Mouse (Mus musculus): Measurements from ENCODE around the gene Cog6. TPM values are rescaled to one million over a fixed set of nuclear protein-coding genes. Genes with fewer than 3 reads are reported as not detected.

Gene Cog6
- total and polyA plus RNA-seq, 3 experiments = 15.6 to 25.8 (median 18.4) TPM

DNA sequence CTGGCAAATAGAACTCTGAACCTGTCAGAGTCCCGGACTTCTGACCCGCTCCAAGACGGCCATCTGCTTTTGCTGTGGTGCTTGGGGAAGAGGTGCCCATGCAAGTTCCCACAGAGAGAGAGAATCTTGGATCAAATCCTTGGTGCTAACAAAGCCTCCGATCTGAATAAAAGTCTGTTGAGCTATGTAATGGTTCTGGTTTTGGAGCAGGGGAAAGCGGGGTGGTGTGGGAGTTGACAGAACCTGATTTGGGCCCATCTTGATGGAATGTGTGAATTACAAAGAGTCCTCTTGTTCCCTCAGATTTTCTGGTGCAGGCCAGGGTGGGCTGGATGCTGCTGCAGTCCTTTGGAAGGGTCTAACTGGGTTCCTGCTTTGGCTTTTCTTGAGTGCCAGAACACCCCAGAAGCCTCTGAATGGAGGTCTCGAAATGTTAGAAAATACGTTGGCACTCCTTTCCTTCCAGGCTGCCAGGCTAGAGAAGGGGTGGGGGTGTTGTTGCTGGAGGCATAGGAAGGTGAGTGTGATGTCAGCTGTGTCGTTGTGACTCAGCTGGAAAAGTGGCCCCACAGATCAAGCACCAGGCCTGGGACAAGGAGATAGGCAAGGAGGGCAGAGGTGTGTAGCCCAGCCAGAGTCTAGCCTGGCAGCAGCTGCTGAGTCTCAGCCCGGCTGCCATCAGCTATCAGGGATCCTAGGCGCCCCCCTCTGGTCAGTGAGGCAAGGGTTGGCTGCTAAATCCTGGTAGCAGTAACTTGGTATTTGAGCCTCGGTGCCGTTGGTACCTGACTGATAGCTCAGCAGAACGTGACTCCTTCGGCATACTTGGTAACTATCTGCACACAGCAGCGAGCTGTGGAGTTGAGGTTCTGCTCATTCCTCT, 42.1 kb downstream of the Cog6 start:
- H3K4me1 ChIP-seq (ENCODE audit: control insufficient read depth in 1 of 2, insufficient read depth in 2 of 2) = no peaks in the 10 kb centered on the region

DNA sequence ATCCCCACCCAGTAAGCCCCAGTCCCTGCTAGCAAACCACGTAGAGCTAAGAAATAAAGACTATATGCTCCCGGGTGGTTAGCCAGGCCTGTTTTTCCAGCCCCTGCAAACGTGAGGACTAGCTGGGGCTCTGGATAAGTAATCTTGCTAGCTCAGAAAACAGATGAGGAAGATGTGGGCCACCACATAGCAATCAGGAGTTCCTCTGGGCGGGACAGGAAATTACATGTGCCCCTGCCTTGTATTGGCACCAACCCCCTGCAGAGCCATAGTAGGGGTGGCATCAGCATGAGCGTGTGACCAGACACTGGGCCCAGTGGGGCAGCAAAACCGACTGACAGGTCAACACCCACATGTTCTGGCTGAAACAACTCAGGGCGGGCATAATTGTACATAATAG, 44.1 kb downstream of the Cog6 start:
- DNase-seq (ENCODE audit: extremely low read depth) = no peak
- no peaks in the 10 kb centered on the region for H3K79me2 ChIP-seq (replicated peaks; ENCODE audit: control insufficient read depth, extremely low read depth, insufficient read depth, poor library complexity, severe bottlenecking)
- no peak overlapping the region for H3K4me3 ChIP-seq (replicated peaks in 1 of 3; ENCODE audit: low read depth in 2 of 3, low read length in 2 of 3, poor library complexity in 1 of 3)
- H3K27ac ChIP-seq (ENCODE audit: insufficient read depth, low read depth) = no peak overlapping the region
- no peak overlapping the region for H3K9ac ChIP-seq (ENCODE audit: insufficient read depth, low read depth)
- no peaks in the 10 kb centered on the region for H3K36me3 ChIP-seq (replicated peaks in 1 of 2; ENCODE audit: control insufficient read depth in 1 of 2, insufficient read depth in 1 of 2, low read length in 1 of 2)
- dilution Hi-C loops (cut with MboI; ENCODE audit: extremely low pct_ligation_motif_present, extremely low pct_unique_long_range_greater_than_20kb, low sequenced_read_pairs) = no loop called here
- H3K27me3 ChIP-seq (replicated peaks) = no peaks in the 10 kb centered on the region
- H3K9me3 ChIP-seq (replicated peaks; ENCODE audit: low read length) = no peaks in the 10 kb centered on the region
- TF ChIP-seq ETS1 (conservative IDR thresholded peaks at IDR 0.05; ENCODE audit: low read depth, low read length) (no peak), SIN3A (IDR thresholded peaks at IDR 0.05; ENCODE audit: low read length) (no peak), UBTF (IDR thresholded peaks at IDR 0.05; ENCODE audit: low read depth, low read length) (no peak), SMC3 (IDR thresholded peaks at IDR 0.05; ENCODE audit: low read depth, low read length) (no peak), MAFK (IDR thresholded peaks at IDR 0.05; ENCODE audit: insufficient replicate concordance, low read length) (no peak), BHLHE40 (IDR thresholded peaks at IDR 0.05; ENCODE audit: low read depth, low read length) (no peak), POLR2AphosphoS2 (IDR thresholded peaks at IDR 0.05; ENCODE audit: low read depth, low read length) (no peak), TBP (conservative IDR thresholded peaks at IDR 0.05; ENCODE audit: low read depth, low read length) (no peak), MYC (IDR thresholded peaks at IDR 0.05; ENCODE audit: low read depth, low read length) (no peak), CTCF (conservative IDR thresholded peaks at IDR 0.05 in 1 of 2, IDR thresholded peaks at IDR 0.05 in 1 of 2; ENCODE audit: low read depth in 2 of 2, low read length in 2 of 2) (no peak), CHD1 (IDR thresholded peaks at IDR 0.05; ENCODE audit: low read depth, low read length) (no peak), KAT2A (IDR thresholded peaks at IDR 0.05; ENCODE audit: insufficient replicate concordance, low read length) (no peak), PAX5 (IDR thresholded peaks at IDR 0.05; ENCODE audit: low read length) (no peak), MXI1 (IDR thresholded peaks at IDR 0.05; ENCODE audit: low read depth, low read length) (no peak), ZC3H11A (IDR thresholded peaks at IDR 0.05; ENCODE audit: low read depth, low read length) (no peak), JUND (conservative IDR thresholded peaks at IDR 0.05; ENCODE audit: low read depth, low read length) (no peak), CHD2 (IDR thresholded peaks at IDR 0.05; ENCODE audit: low read length) (no peak), NELFE (IDR thresholded peaks at IDR 0.05; ENCODE audit: low read depth, low read length) (no peak), TCF12 (IDR thresholded peaks at IDR 0.05; ENCODE audit: low read depth, low read length) (no peak), USF2 (conservative IDR thresholded peaks at IDR 0.05; ENCODE audit: low read depth, low read length) (no peak)
- no peak overlapping the region for H3K4me2 ChIP-seq (ENCODE audit: insufficient read depth, low read depth, poor library complexity, severe bottlenecking)
- H3K4me1 ChIP-seq (ENCODE audit: control insufficient read depth in 1 of 2, insufficient read depth in 2 of 2) = no peaks in the 10 kb centered on the region
- in situ Hi-C loops (cut with MboI; ENCODE audit: low pct_ligation_motif_present, low pct_unique_long_range_greater_than_20kb, low sequenced_read_pairs) = loop anchor here (10.0 kb wide), 1 partner anchor 718 kb away; no protein-coding TSS in a partner anchor

More for the DNA sequence above, 42.1 kb downstream of the Cog6 start:
- H3K27ac ChIP-seq (ENCODE audit: insufficient read depth, low read depth) = no peak overlapping the region
- peak; percentile 47 for DNase-seq (ENCODE audit: extremely low read depth)
- H3K36me3 ChIP-seq (replicated peaks in 1 of 2; ENCODE audit: control insufficient read depth in 1 of 2, insufficient read depth in 1 of 2, low read length in 1 of 2) = no peaks in the 10 kb centered on the region
- H3K27me3 ChIP-seq (replicated peaks) = no peaks in the 10 kb centered on the region
- TF ChIP-seq TBP (conservative IDR thresholded peaks at IDR 0.05; ENCODE audit: low read depth, low read length) (no peak), MYC (IDR thresholded peaks at IDR 0.05; ENCODE audit: low read depth, low read length) (no peak), BHLHE40 (IDR thresholded peaks at IDR 0.05; ENCODE audit: low read depth, low read length) (no peak), ZNF384 (IDR thresholded peaks at IDR 0.05; ENCODE audit: low read depth, low read length) (no peak), ZC3H11A (IDR thresholded peaks at IDR 0.05; ENCODE audit: low read depth, low read length) (0 out of 2 replicates have a peak, but pooled peaks have one; percentile 3), HCFC1 (IDR thresholded peaks at IDR 0.05; ENCODE audit: low read depth, low read length) (no peak), UBTF (IDR thresholded peaks at IDR 0.05; ENCODE audit: low read depth, low read length) (no peak), NELFE (IDR thresholded peaks at IDR 0.05; ENCODE audit: low read depth, low read length) (no peak), JUND (conservative IDR thresholded peaks at IDR 0.05; ENCODE audit: low read depth, low read length) (no peak), RCOR1 (conservative IDR thresholded peaks at IDR 0.05; ENCODE audit: low read depth, low read length) (no peak), NRF1 (IDR thresholded peaks at IDR 0.05; ENCODE audit: low read depth, low read length) (no peak), RAD21 (IDR thresholded peaks at IDR 0.05; ENCODE audit: low read depth, low read length) (peak; percentile 57), MAFK (IDR thresholded peaks at IDR 0.05; ENCODE audit: insufficient replicate concordance, low read length) (no peak), ELF1 (IDR thresholded peaks at IDR 0.05; ENCODE audit: low read depth, low read length) (no peak), EP300 (IDR thresholded peaks at IDR 0.05; ENCODE audit: low read length) (no peak), CHD1 (IDR thresholded peaks at IDR 0.05; ENCODE audit: low read depth, low read length) (no peak), KAT2A (IDR thresholded peaks at IDR 0.05; ENCODE audit: insufficient replicate concordance, low read length) (no peak), CTCF (conservative IDR thresholded peaks at IDR 0.05 in 1 of 2, IDR thresholded peaks at IDR 0.05 in 1 of 2; ENCODE audit: low read depth in 2 of 2, low read length in 2 of 2) (peak in 1 of 2 experiments; percentile 74; a peak in 2 of 4 replicates), MAZ (IDR thresholded peaks at IDR 0.05; ENCODE audit: low read depth, low read length) (no peak), USF1 (IDR thresholded peaks at IDR 0.05; ENCODE audit: low read depth, low read length) (no peak), MEF2A (IDR thresholded peaks at IDR 0.05; ENCODE audit: borderline replicate concordance, low read depth, low read length) (no peak), POLR2A (IDR thresholded peaks at IDR 0.05; ENCODE audit: low read depth, low read length) (no peak), MAX (IDR thresholded peaks at IDR 0.05; ENCODE audit: low read length) (no peak), USF2 (conservative IDR thresholded peaks at IDR 0.05; ENCODE audit: low read depth, low read length) (no peak), ZKSCAN1 (IDR thresholded peaks at IDR 0.05; ENCODE audit: borderline replicate concordance, low read depth, low read length) (no peak), SMC3 (IDR thresholded peaks at IDR 0.05; ENCODE audit: low read depth, low read length) (peak; percentile 77), JUN (IDR thresholded peaks at IDR 0.05; ENCODE audit: insufficient read depth, low read depth, low read length) (no peak), ETS1 (conservative IDR thresholded peaks at IDR 0.05; ENCODE audit: low read depth, low read length) (no peak), ZMIZ1 (IDR thresholded peaks at IDR 0.05; ENCODE audit: low read depth, low read length) (no peak), POLR2AphosphoS2 (IDR thresholded peaks at IDR 0.05; ENCODE audit: low read depth, low read length) (no peak), MXI1 (IDR thresholded peaks at IDR 0.05; ENCODE audit: low read depth, low read length) (no peak)
- no peaks in the 10 kb centered on the region for H3K9me3 ChIP-seq (replicated peaks; ENCODE audit: low read length)
- in situ Hi-C loops (cut with MboI; ENCODE audit: low pct_ligation_motif_present, low pct_unique_long_range_greater_than_20kb, low sequenced_read_pairs) (loop anchor here (10.0 kb wide), 1 partner anchor 720 kb away; no protein-coding TSS in a partner anchor), dilution Hi-C loops (cut with MboI; ENCODE audit: extremely low pct_ligation_motif_present, extremely low pct_unique_long_range_greater_than_20kb, low sequenced_read_pairs) (no loop called here)
- no peaks in the 10 kb centered on the region for H3K79me2 ChIP-seq (replicated peaks; ENCODE audit: control insufficient read depth, extremely low read depth, insufficient read depth, poor library complexity, severe bottlenecking)
- no peak overlapping the region for H3K4me3 ChIP-seq (replicated peaks in 1 of 3; ENCODE audit: low read depth in 2 of 3, low read length in 2 of 3, poor library complexity in 1 of 3)
- H3K9ac ChIP-seq (ENCODE audit: insufficient read depth, low read depth) = no peak overlapping the region
- H3K4me2 ChIP-seq (ENCODE audit: insufficient read depth, low read depth, poor library complexity, severe bottlenecking) = no peak overlapping the region

All from CH12.LX (cell line).